Mouse (Mus musculus): ENCODE data around the gene Pdlim4.

GRCm38 (mm10) chr11:54088253-54088946 is 19.6 kb upstream of the Pdlim4 start:
- no peak for TF ChIP-seq CTCF (conservative IDR thresholded peaks at IDR 0.05; ENCODE audit: low read length)
- no peak for TF ChIP-seq NANOG (IDR thresholded peaks at IDR 0.05; ENCODE audit: borderline replicate concordance, low read length)
- no peak for TF ChIP-seq POU5F1 (IDR thresholded peaks at IDR 0.05; ENCODE audit: borderline replicate concordance, low read length)

Measured in E14TG2a.4 (cell line).